Mouse (Mus musculus): Measurements from ENCODE around the gene Igf2bp3. TPM values are rescaled to one million over a fixed set of nuclear protein-coding genes. Genes with fewer than 3 reads are reported as not detected.

Gene Igf2bp3
- polyA plus RNA-seq, 1 experiment from 2014 or later: 30.6 TPM

GRCm38 (mm10) chr6:49251199-49251598 lies 36.4 kb upstream of the Igf2bp3 start:
- no peaks in the 10 kb centered on the region for H3K27me3 ChIP-seq (replicated peaks; ENCODE audit: control insufficient read depth, insufficient read depth, low read length)
- H3K4me2 ChIP-seq (ENCODE audit: low read length): no peak overlapping the region
- H3K9me3 ChIP-seq (replicated peaks; ENCODE audit: control insufficient read depth, low read length): no peaks in the 10 kb centered on the region
- WGBS: 96% methylated on average over 2 of the region's 2 CpGs
- no peak overlapping the region for H3K27ac ChIP-seq (ENCODE audit: low read depth, low read length)
- no peaks in the 10 kb centered on the region for H3K4me1 ChIP-seq (ENCODE audit: control insufficient read depth, insufficient read depth, low read length)
- H3K4me3 ChIP-seq (ENCODE audit: low read depth, low read length): no peak overlapping the region
- no peak overlapping the region for H3K9ac ChIP-seq (ENCODE audit: low read length)
- no peak for DNase-seq (ENCODE audit: low spot score)
- peaks cover 46% of the 10 kb centered on the region for H3K36me3 ChIP-seq (ENCODE audit: control insufficient read depth, insufficient read depth, low read length)
- no peak for ATAC-seq

DNA sequence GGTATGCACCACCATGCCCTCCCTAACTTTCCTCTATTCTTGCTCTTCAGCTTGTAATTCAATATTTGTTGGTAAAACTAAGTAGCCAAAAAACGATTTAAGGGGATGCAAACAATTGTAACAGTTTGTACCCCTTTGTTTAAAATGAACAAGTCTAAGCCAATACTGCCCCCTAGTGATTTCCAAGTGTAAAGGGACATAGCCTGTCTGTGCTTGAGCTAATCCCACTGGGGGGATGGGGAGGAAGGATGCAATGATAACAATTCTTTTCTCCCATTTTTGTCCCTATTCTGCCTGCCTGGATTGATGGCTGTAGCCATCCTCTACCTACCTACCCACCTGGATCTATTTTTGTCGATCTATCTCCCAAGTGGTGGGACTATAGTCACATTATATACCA lies 32.5 kb upstream of the Igf2bp3 start:
- H3K4me1 ChIP-seq (ENCODE audit: control insufficient read depth, insufficient read depth, low read length): no peaks in the 10 kb centered on the region
- H3K27ac ChIP-seq (ENCODE audit: low read depth, low read length): no peak overlapping the region
- no peaks in the 10 kb centered on the region for H3K9me3 ChIP-seq (replicated peaks; ENCODE audit: control insufficient read depth, low read length)
- peaks cover 74% of the 10 kb centered on the region for H3K36me3 ChIP-seq (ENCODE audit: control insufficient read depth, insufficient read depth, low read length)
- H3K4me3 ChIP-seq (ENCODE audit: low read depth, low read length): no peak overlapping the region
- no peak overlapping the region for H3K9ac ChIP-seq (ENCODE audit: low read length)
- DNase-seq (ENCODE audit: low spot score): peak; percentile 92
- no peak overlapping the region for H3K4me2 ChIP-seq (ENCODE audit: low read length)
- 47% methylated on average over 2 of the region's 2 CpGs for WGBS
- peak; percentile 58; the same call in 1 of the 2 replicates for ATAC-seq
- H3K27me3 ChIP-seq (replicated peaks; ENCODE audit: control insufficient read depth, insufficient read depth, low read length): no peaks in the 10 kb centered on the region

- Histone ChIP-seq H3K9me3 (replicated peaks; ENCODE audit: control insufficient read depth, low read length) (no peaks in the 10 kb centered on the region), H3K4me2 (ENCODE audit: low read length) (no peak overlapping the region), H3K27ac (ENCODE audit: low read depth, low read length) (no peak overlapping the region), H3K9ac (ENCODE audit: low read length) (no peak overlapping the region), H3K4me3 (ENCODE audit: low read depth, low read length) (no peak overlapping the region), H3K27me3 (replicated peaks; ENCODE audit: control insufficient read depth, insufficient read depth, low read length) (no peaks in the 10 kb centered on the region), H3K36me3 (ENCODE audit: control insufficient read depth, insufficient read depth, low read length) (peaks cover 48% of the 10 kb centered on the region), H3K4me1 (ENCODE audit: control insufficient read depth, insufficient read depth, low read length) (no peaks in the 10 kb centered on the region)
- 94% methylated on average over 1 of the region's 1 CpGs for WGBS
- ATAC-seq (no peak), DNase-seq (ENCODE audit: low spot score) (no peak)
These were observed 27.6 kb upstream of the Igf2bp3 start for GRCm38 (mm10) chr6:49242331-49242730.

- Histone ChIP-seq H3K27ac (ENCODE audit: low read depth, low read length) (no peak overlapping the region), H3K4me3 (ENCODE audit: low read depth, low read length) (no peak overlapping the region), H3K27me3 (replicated peaks; ENCODE audit: control insufficient read depth, insufficient read depth, low read length) (no peaks in the 10 kb centered on the region), H3K4me1 (ENCODE audit: control insufficient read depth, insufficient read depth, low read length) (no peaks in the 10 kb centered on the region), H3K9ac (ENCODE audit: low read length) (no peak overlapping the region), H3K36me3 (ENCODE audit: control insufficient read depth, insufficient read depth, low read length) (peaks cover 45% of the 10 kb centered on the region), H3K9me3 (replicated peaks; ENCODE audit: control insufficient read depth, low read length) (no peaks in the 10 kb centered on the region), H3K4me2 (ENCODE audit: low read length) (no peak overlapping the region)
- ATAC-seq (no peak), DNase-seq (ENCODE audit: low spot score) (no peak)
- 94% methylated on average over 1 of the region's 1 CpGs for WGBS
These were observed 26.8 kb upstream of the Igf2bp3 start for GRCm38 (mm10) chr6:49241562-49241961.

GRCm38 (mm10) chr6:49236331-49236730 lies 21.6 kb upstream of the Igf2bp3 start:
- peak; percentile 92 for ATAC-seq
- peak; percentile 87 for DNase-seq (ENCODE audit: low spot score)
- H3K27me3 ChIP-seq (replicated peaks; ENCODE audit: control insufficient read depth, insufficient read depth, low read length): no peaks in the 10 kb centered on the region
- H3K9me3 ChIP-seq (replicated peaks; ENCODE audit: control insufficient read depth, low read length): no peaks in the 10 kb centered on the region
- no peak overlapping the region for H3K4me3 ChIP-seq (ENCODE audit: low read depth, low read length)
- no peak overlapping the region for H3K4me2 ChIP-seq (ENCODE audit: low read length)
- H3K4me1 ChIP-seq (ENCODE audit: control insufficient read depth, insufficient read depth, low read length): no peaks in the 10 kb centered on the region
- 0 out of 2 replicates have a peak, but pooled peaks cover 2% of the 10 kb centered on the region for H3K36me3 ChIP-seq (ENCODE audit: control insufficient read depth, insufficient read depth, low read length)
- 54% methylated on average over 9 of the region's 9 CpGs for WGBS
- no peak overlapping the region for H3K9ac ChIP-seq (ENCODE audit: low read length)
- no peak overlapping the region for H3K27ac ChIP-seq (ENCODE audit: low read depth, low read length)

- Histone ChIP-seq H3K4me3 (ENCODE audit: low read depth, low read length) (no peak overlapping the region), H3K9ac (ENCODE audit: low read length) (no peak overlapping the region), H3K4me2 (ENCODE audit: low read length) (no peak overlapping the region), H3K4me1 (ENCODE audit: control insufficient read depth, insufficient read depth, low read length) (no peaks in the 10 kb centered on the region), H3K9me3 (replicated peaks; ENCODE audit: control insufficient read depth, low read length) (no peaks in the 10 kb centered on the region), H3K36me3 (ENCODE audit: control insufficient read depth, insufficient read depth, low read length) (no peaks in the 10 kb centered on the region), H3K27me3 (replicated peaks; ENCODE audit: control insufficient read depth, insufficient read depth, low read length) (no peaks in the 10 kb centered on the region), H3K27ac (ENCODE audit: low read depth, low read length) (no peak overlapping the region)
- no peak for DNase-seq (ENCODE audit: low spot score)
- ATAC-seq: no peak
- 58% methylated on average over 4 of the region's 4 CpGs for WGBS
These were observed 18.6 kb upstream of the Igf2bp3 start for GRCm38 (mm10) chr6:49233356-49233755.

DNA sequence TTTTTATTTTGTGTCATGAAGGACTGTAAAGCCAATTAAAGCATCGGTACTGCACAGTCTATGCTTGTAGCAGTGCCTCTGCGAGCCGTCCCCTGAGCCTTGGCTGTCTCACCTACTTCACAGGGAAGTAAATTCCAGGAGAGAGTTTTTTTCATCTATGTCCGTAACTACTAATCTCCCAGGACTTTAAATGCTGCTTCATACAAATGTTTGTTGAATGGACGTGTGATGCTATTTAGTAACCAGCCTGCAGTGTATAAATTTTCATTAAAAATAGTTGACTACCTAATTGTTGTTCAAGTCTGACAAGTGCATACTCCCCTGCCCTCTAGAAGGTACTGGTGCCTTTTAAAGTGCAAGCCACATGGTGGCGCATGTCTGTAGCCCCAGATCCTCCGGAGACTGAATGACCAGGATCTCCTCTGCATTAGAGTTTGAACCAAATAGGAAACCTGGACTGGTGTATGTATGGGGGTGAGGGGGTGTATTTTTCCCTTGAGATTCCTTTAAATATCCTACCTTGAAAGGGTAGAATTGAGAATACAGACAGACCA lies 13.4 kb upstream of the Igf2bp3 start:
- WGBS: 12% methylated on average over 7 of the region's 7 CpGs
- H3K4me3 ChIP-seq (ENCODE audit: low read depth, low read length): no peak overlapping the region
- ATAC-seq: no peak
- H3K36me3 ChIP-seq (ENCODE audit: control insufficient read depth, insufficient read depth, low read length): no peaks in the 10 kb centered on the region
- H3K4me2 ChIP-seq (ENCODE audit: low read length): no peak overlapping the region
- H3K27me3 ChIP-seq (replicated peaks; ENCODE audit: control insufficient read depth, insufficient read depth, low read length): no peaks in the 10 kb centered on the region
- H3K9me3 ChIP-seq (replicated peaks; ENCODE audit: control insufficient read depth, low read length): no peaks in the 10 kb centered on the region
- no peak overlapping the region for H3K9ac ChIP-seq (ENCODE audit: low read length)
- DNase-seq (ENCODE audit: low spot score): peak; percentile 69
- no peak overlapping the region for H3K27ac ChIP-seq (ENCODE audit: low read depth, low read length)
- no peaks in the 10 kb centered on the region for H3K4me1 ChIP-seq (ENCODE audit: control insufficient read depth, insufficient read depth, low read length)

- ATAC-seq (peak; percentile 48; the same call in 1 of the 2 replicates), DNase-seq (ENCODE audit: low spot score) (peak; percentile 70)
- Histone ChIP-seq H3K9me3 (replicated peaks; ENCODE audit: control insufficient read depth, low read length) (no peaks in the 10 kb centered on the region), H3K27me3 (replicated peaks; ENCODE audit: control insufficient read depth, insufficient read depth, low read length) (no peaks in the 10 kb centered on the region), H3K27ac (ENCODE audit: low read depth, low read length) (no peak overlapping the region), H3K36me3 (ENCODE audit: control insufficient read depth, insufficient read depth, low read length) (no peaks in the 10 kb centered on the region), H3K4me1 (ENCODE audit: control insufficient read depth, insufficient read depth, low read length) (no peaks in the 10 kb centered on the region), H3K9ac (ENCODE audit: low read length) (no peak overlapping the region), H3K4me3 (ENCODE audit: low read depth, low read length) (no peak overlapping the region), H3K4me2 (ENCODE audit: low read length) (0 out of 2 replicates have a peak overlapping the region, but pooled peaks have one; percentile 6)
- WGBS: 5% methylated on average over 15 of the region's 15 CpGs
These were observed 12.5 kb upstream of the Igf2bp3 start for GRCm38 (mm10) chr6:49227184-49227735.

DNA sequence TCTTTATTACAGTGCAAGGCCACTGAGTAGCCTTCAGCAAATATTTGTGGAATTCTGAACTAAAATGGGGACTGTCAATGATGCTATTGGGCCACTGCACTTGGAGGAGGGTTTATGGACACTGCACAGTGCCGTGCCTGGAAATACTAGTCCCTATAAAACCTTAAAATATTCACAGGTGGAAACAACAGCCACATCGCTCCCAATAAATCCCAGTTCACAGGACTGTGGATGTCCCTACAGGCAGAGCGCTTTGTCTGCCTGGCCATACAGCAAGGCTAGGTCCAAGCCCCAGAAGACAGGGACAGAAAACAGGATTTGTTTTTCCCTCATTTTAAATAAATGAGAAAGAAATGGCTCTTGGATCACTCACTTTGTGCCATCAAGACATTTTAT lies 11.0 kb upstream of the Igf2bp3 start:
- Histone ChIP-seq H3K9ac (ENCODE audit: low read length) (no peak overlapping the region), H3K27me3 (replicated peaks; ENCODE audit: control insufficient read depth, insufficient read depth, low read length) (no peaks in the 10 kb centered on the region), H3K36me3 (ENCODE audit: control insufficient read depth, insufficient read depth, low read length) (no peaks in the 10 kb centered on the region), H3K27ac (ENCODE audit: low read depth, low read length) (no peak overlapping the region), H3K4me3 (ENCODE audit: low read depth, low read length) (no peak overlapping the region), H3K9me3 (replicated peaks; ENCODE audit: control insufficient read depth, low read length) (no peaks in the 10 kb centered on the region), H3K4me1 (ENCODE audit: control insufficient read depth, insufficient read depth, low read length) (no peaks in the 10 kb centered on the region), H3K4me2 (ENCODE audit: low read length) (no peak overlapping the region)
- DNase-seq (ENCODE audit: low spot score) (no peak), ATAC-seq (no peak)
- 89% methylated on average over 3 of the region's 3 CpGs for WGBS
